Mouse (Mus musculus) lung, postnatal 0 days (tissue): ENCODE results near the gene Serpina12.

Experiments
- CTCF ChIP-seq: IDR thresholded peaks from 2 replicates; pipeline ENCODE4 v1.5.1; 2016; ENCODE audit warnings: antibody characterized with exemption, mild to moderate bottlenecking
- EP300 ChIP-seq: IDR thresholded peaks from 2 replicates; pipeline ENCODE4 v1.6.1; 2016; ENCODE audit warnings: antibody characterized with exemption, mild to moderate bottlenecking, control low read depth

DNA sequence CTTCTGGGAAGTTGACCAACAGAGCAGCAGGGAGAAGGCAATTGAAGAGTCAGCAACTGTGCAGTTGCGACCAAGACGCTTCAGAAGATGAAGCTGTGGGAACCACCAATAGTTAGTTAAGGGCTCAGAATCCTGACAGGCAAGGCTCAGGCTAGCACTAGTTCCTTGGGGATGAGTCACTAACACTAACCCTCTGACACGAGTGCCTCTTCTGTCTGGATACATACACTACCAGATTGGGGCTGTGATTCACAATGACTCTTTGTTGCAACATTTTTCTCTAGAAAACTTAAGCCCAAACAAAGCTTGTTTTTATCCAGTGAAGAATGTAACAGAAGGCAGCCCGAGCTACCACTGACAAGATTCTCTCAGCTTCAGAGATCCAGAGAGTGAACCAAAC is 20.8 kb upstream of the Serpina12 start:
- TF ChIP-seq CTCF = no peak
- no peak for TF ChIP-seq EP300
